Mouse (Mus musculus) hindbrain, embryonic 15.5 days (tissue): ENCODE results near the gene Dnajc30. TPM values are rescaled to one million over a fixed set of nuclear protein-coding genes. Genes with fewer than 3 reads are reported as not detected.

ENCODE experiments used
- polyA plus RNA-seq: library from polyadenylated mRNA; unstranded; fragments of >200 nt; fragmentation: Nextera tagmentation; extraction: Ambion mirVana; gene quantifications from 2 replicates; pipeline ENCODE4 v1.2.1, GENCODE M21; 2015

Dnajc30 gene
- polyA plus RNA-seq, 1 experiment from 2014 or later = 42.9 TPM

Other genes with a start within 250 kb of the Dnajc30 start
- gene Tmem270, start 157.5 kb upstream of the Dnajc30 start, polyA plus RNA-seq = not detected in 2 replicates
- gene Cldn13, start 148.7 kb upstream of the Dnajc30 start, polyA plus RNA-seq = 0.23 TPM in 1 of 2 replicates, not detected in the other
- 6.5 and 6.8 TPM in 2 replicates for gene Mettl27, start 131.8 kb upstream of the Dnajc30 start, polyA plus RNA-seq
- 0.10 TPM in 1 of 2 replicates, not detected in the other for gene Cldn4, start 117.3 kb upstream of the Dnajc30 start, polyA plus RNA-seq
- gene Cldn3, start 78.0 kb upstream of the Dnajc30 start, polyA plus RNA-seq = 2.2 and 2.8 TPM in 2 replicates
- 68.1 and 68.3 TPM in 2 replicates for gene Abhd11, start 55.0 kb upstream of the Dnajc30 start, polyA plus RNA-seq
- 127 and 145 TPM in 2 replicates for gene Stx1a, start 40.7 kb upstream of the Dnajc30 start, polyA plus RNA-seq
- gene Bud23, start 757 bp downstream of the Dnajc30 start, polyA plus RNA-seq = 76.3 and 80.3 TPM in 2 replicates
- 37.3 and 43.0 TPM in 2 replicates for gene Vps37d, start 14.1 kb downstream of the Dnajc30 start, polyA plus RNA-seq
- 0.97 and 1.6 TPM in 2 replicates for gene Mlxipl, start 25.7 kb downstream of the Dnajc30 start, polyA plus RNA-seq
- 13.9 and 16.0 TPM in 2 replicates for gene Tbl2, start 85.5 kb downstream of the Dnajc30 start, polyA plus RNA-seq
- gene Bcl7b, start 104.1 kb downstream of the Dnajc30 start, polyA plus RNA-seq = 38.4 and 41.4 TPM in 2 replicates
- gene Baz1b, start 123.1 kb downstream of the Dnajc30 start, polyA plus RNA-seq = 26.6 and 28.9 TPM in 2 replicates
- gene Fzd9, start 187.0 kb downstream of the Dnajc30 start, polyA plus RNA-seq = 18.5 and 20.9 TPM in 2 replicates